Mouse (Mus musculus): ENCODE measurements around the gene Nmur1.
A peak's percentile ranks its signal among the peaks of the same experiment; 100 is the strongest.
"Not testable (repeated sequence)": the region's sequence is repeated elsewhere in the genome, so short reads cannot be mapped to it uniquely, and the experiment has no call there.

The Nmur1 gene

GRCm38 (mm10) chr1:86426128-86426527, at the start of gene Nmur1, which contains the start of gene Tex44:
Gene Nmur1, minus strand, starts transcription at chr1:86426228.
Gene Tex44, plus strand, starts transcription at chr1:86426329.
- no peak for DNase-seq (ENCODE audit: low read depth, low spot score)

DNA sequence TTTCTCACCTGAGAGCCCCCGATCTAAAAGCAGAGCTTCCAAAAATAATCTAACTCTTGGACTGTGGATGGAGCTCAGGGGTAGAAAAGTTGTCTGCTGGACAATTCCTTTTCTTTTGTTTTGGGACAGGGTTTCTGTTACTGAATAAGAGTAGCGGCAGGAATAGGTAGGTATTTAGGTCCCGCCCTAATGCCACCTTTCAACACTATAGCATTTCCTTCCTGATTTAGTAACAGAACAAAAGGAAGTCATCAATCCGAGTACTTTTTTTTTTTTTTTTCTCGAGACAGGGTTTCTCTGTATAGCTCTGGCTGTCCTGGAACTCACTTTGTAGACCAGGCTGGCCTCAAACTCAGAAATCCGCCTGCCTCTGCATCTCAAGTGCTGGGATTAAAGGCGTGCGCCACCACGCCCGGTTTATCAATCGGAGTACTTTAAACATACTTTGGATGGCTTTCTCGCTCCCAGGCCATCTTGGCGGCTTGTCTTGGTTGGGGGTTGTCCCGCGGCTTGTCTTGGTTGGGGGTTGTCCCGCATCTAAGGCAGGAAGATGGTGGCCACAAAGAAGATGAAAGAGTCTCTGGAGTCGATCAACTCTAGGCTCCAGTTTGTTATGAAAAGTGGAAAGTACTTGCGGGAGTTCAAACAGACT, 47.2 kb upstream of the Nmur1 start:
- no peak for DNase-seq (ENCODE audit: low read depth, low spot score)

DNA sequence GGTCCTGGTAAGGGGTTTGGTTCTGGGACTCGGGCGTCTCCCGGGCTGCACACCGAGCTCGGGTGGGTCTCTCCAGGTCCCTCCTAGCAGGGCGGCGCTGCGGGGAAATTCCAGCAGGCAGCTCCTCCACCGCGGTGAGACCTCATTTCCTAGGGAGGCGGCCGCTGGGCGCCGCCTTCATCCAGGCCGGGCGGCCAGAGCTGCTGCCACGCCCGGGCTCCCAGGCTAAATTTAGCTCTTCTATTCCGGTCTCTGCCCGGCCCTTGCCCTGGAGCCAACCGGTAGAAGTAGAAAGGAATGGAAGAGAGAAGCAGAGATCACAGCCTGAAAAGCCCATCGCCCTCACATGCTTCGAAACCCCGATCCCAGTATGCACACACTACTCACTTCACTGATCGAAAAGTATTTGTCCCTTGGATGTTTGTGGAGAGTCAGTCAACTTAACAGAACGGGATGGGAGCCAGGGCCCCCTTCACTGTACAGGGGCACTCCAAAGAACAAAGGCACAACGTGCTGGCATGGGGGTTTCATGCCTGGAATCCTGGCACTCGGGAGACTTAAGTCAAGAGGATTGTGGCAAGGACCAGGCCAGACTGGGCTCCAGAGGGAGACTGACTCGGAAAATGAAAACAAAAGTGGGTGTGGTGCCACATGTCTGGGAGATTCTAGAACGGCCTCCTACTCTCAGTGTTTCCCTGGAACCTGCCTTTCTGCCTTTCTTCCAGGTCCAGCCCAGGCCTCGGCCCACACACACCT, 46.3 kb upstream of the Nmur1 start:
- no peak for DNase-seq (ENCODE audit: low read depth, low spot score)

DNA sequence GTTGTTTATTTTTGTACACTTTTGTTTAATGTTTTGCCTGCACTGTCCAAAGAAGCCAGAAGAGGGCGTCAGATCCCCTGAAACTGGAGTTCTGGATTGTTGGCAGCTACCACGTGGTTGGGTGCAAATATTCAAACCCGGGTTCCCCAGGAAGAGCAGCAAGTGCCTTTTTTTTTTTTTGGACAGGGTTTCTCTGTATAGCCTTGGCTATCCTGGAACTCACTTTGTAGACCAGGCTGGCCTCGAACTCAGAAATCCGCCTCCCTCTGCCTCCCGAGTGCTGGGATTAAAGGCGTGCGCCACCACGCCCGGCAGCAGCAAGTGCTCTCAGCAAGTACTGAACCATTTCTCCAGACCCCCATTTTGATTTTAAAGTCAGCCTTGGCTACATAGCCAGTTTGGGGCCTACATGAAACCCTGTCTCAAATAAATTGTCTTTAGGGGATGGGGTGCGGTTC, 45.5 kb upstream of the Nmur1 start:
- not testable (repeated sequence) for DNase-seq (ENCODE audit: low read depth, low spot score)

DNA sequence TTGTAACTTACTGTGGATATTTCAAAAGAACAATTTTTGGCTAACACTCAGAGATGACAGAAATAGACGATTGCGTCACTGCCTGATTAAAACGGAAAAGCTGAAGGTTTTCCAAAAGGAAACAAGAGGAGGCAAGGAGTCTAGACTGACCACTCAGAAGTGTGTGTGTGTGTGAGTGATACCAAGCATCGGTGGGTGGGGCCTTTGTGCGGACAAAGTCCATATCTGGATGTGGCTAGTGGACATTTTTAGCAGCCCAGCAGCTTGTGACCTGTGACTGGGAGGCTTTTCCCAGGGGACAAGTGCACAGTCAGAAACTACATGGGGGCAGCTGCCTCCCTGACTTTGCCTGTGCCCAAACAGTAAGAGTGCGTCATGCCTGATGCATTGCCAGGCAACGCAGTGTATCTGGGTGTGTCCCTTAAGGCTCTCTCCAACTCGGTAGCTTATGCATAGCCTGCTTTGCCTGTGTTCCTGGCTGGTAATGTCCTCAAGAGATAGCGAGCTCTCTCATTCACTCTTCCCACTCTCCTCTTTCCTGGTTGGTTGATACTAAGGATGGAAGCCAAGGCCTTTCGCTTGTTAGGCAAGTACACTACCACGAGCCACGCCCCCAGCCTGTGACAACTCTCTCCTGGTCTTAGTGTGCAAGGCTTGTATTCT, 44.6 kb upstream of the Nmur1 start:
- no peak for DNase-seq (ENCODE audit: low read depth, low spot score)

DNA sequence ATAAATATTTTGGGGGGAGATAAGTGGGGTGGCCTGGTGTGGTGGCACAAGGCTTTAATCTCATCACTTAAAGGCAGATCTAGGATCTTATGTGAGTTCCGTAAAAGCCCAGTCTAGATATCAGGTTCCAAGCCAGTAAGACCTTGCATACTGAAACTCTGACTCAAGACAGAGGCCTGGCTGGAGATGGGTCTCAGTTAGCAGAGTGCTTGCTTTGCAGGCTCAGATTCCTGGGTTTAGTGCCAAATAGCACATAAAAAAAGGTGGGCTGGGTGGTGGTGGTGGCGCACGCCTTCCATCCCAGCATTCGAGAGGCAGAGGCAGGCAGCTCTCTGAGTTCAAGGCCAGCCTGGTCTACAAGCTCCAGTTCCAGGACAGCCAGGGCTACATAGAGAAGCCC, 43.8 kb upstream of the Nmur1 start:
- DNase-seq (ENCODE audit: low read depth, low spot score) = no peak

GRCm38 (mm10) chr1:86467416-86467815, 41.4 kb upstream of the Nmur1 start:
- DNase-seq (ENCODE audit: low read depth, low spot score) = no peak

GRCm38 (mm10) chr1:86464875-86465224, 38.8 kb upstream of the Nmur1 start:
- no peak for DNase-seq (ENCODE audit: low read depth, low spot score)

- no peak for DNase-seq (ENCODE audit: low read depth, low spot score)
Observed at GRCm38 (mm10) chr1:86464223-86464874, 38.3 kb upstream of the Nmur1 start.

GRCm38 (mm10) chr1:86459371-86459770, 33.3 kb upstream of the Nmur1 start:
- DNase-seq (ENCODE audit: low read depth, low spot score) = no peak

DNA sequence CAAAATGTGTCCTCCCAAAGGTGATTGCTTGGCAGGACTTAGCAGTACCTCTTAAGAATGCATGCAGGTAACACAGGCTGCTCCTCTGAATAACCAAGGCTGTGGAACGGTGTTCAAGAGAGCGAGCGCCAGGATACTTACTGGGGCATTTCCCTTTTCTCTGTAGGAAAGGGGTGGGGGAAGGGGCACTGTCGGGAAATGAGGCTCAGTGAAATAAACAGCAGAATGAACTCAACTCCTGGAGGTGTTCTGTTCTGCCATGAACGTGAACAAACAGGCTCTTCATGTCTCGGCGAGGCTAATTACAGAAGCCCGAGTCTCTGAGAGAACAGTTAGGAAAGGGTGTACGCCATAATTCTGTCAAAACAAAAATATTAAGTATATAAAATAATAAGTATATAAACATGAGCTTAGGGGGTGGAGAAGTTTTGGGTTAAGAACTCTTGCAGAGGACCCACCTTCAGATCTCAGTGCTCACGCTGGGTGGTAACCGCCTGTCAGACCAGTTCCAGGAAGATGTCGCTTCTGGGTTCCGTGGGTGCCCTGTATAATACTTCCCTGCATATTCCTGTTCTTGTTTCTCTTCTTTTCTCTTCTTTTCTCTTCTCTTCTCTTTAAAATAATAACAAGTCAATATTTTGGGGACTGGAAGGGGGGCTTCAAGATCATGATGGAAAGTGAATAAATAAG, 31.0 kb upstream of the Nmur1 start:
- DNase-seq (ENCODE audit: low read depth, low spot score) = no peak

DNA sequence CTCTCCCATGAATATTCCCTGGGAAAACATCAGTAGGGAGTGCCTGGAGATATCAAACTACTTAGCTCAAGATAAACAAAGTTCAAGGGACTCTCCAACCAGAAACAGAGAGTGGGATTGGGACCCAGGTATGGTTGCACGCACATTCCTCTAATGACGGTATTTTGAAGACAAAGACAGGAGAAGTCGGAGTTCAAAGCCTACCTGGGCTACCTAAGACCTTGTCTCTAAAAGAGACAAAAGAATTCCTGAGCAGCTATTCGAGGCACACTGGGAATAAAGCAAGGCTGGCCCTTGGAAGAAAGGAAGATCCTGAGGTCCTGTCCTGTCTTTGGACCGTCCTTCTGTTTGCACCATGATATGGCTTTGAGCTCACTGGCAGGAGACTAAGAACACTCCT, 26.7 kb upstream of the Nmur1 start:
- no peak for DNase-seq (ENCODE audit: low read depth, low spot score)

GRCm38 (mm10) chr1:86449966-86450365, 23.9 kb upstream of the Nmur1 start:
- DNase-seq (ENCODE audit: low read depth, low spot score) = no peak

DNA sequence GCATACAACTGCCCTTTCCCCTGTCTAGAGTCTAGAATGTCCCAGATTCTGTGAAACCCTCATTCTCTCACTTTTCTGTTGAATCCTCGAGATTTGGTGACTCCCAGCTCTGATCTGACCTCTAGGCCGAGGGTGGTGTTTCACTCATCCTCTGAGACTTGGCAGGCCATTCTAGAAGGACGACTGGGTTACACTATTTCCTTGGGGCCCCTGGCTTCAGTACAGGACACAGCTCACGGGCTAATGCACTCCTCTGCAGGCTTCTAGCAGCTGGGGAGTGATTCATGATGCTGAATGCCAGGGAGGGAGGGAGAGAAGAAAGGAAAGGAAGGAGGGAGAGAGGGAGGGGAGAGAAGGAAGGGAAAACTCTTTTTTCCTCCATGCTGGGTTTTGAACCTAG, 22.2 kb upstream of the Nmur1 start:
- no peak for DNase-seq (ENCODE audit: low read depth, low spot score)

DNA sequence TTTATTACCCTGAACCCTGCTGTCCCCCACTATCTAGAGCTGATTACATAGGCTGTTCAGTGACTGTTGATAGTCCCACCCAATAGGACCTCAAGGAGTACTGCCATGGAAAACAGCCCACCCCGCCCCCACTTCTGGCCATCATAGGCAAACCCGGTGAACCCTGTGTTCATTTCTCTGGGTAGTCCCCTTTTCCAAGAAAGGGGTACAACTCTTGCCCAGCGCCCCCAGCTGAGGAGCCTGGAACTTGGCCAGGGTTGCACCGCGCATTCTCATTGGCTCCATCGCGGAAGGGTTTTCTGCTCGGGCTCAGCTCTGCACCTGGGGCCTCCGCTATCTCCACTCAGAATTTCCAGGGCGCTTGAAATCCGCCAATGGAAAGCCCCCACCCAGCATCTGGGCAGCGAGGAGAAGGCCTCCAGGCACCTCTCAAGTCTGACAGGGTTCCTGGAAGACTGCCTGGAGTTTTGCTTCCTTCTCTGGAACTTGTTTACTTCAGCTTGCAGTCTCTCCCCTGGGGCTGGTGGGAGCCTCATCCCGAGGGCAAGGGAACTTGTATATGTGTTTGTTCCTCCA, 21.7 kb upstream of the Nmur1 start:
- DNase-seq (ENCODE audit: low read depth, low spot score) = no peak

- DNase-seq (ENCODE audit: low read depth, low spot score) = no peak
Observed at GRCm38 (mm10) chr1:86443386-86444172, 17.6 kb upstream of the Nmur1 start.

DNA sequence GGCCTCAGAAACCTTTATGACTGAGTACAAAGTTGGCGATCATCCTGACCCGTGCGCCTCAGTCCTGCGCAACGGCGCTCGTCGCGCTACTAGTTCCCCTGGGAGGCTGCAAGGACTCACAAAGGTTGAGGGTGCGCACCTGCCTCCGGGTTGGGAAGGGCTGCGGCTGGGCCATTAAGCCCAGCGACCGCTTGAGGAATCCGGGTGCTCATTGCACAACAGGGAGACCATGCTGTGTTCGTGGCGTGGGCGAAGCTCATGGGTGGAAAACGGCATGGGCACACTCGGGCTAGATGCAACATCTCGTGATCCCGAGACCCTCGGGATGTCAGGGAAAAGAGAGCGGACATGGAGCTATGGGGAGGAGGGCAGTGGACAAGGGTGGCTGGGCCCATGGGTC, 16.8 kb upstream of the Nmur1 start:
- DNase-seq (ENCODE audit: low read depth, low spot score) = no peak

- peak; percentile 93 for DNase-seq (ENCODE audit: low read depth, low spot score)
Observed at GRCm38 (mm10) chr1:86441980-86442831, 16.2 kb upstream of the Nmur1 start.

- no peak for DNase-seq (ENCODE audit: low read depth, low spot score)
Observed at GRCm38 (mm10) chr1:86441724-86441979, 15.6 kb upstream of the Nmur1 start.
